Mouse (Mus musculus): ENCODE data around the gene Olfr736.

GRCm38 (mm10) chr14:50356725-50357124 is 24.2 kb upstream of the Olfr736 start:
- TF ChIP-seq CTCF (conservative IDR thresholded peaks at IDR 0.05; ENCODE audit: insufficient read depth, insufficient read length, low read depth, low read length) (no peak), POLR2A (IDR thresholded peaks at IDR 0.05; ENCODE audit: low read depth, low read length) (no peak)

All from kidney, adult 2 months (tissue).